Mouse (Mus musculus) hindbrain, postnatal 0 days (tissue): ENCODE data around the gene Mast4. TPM values are rescaled to one million over a fixed set of nuclear protein-coding genes. Genes with fewer than 3 reads are reported as not detected.
A peak's percentile ranks its signal among the peaks of the same experiment; 100 is the strongest.

Source experiments
- ATAC-seq: fragments of 200-750 bp; cut with Nextera tagmentation; 2 replicates; pipeline ENCODE4 v1.8.0; 2017; ENCODE audit warnings: mild to moderate bottlenecking, moderate TSS enrichment, moderate library complexity
- DNase-seq: peaks from one replicate; pipeline ENCODE4 v3.0.0-alpha.2; 2015; ENCODE audit warnings: low spot score
- H3K27ac ChIP-seq: fragments of 300-500 bp; sonication (generic); 2 replicates; pipeline ENCODE4 v1.5.1; 2014; ENCODE audit warnings: mild to moderate bottlenecking
- H3K27me3 ChIP-seq: fragments of 300-500 bp; sonication (generic); 2 replicates; pipeline ENCODE4 v1.6.1; 2014; ENCODE audit warnings: low read length, mixed read lengths; ENCODE audit not compliant: insufficient read depth
- H3K36me3 ChIP-seq: fragments of 300-500 bp; sonication (generic); 2 replicates; pipeline ENCODE4 v1.6.1; 2014; ENCODE audit warnings: low read length, mixed read lengths; ENCODE audit not compliant: insufficient read depth
- H3K4me1 ChIP-seq: fragments of 300-500 bp; sonication (generic); 2 replicates; pipeline ENCODE4 v1.6.1; 2014; ENCODE audit warnings: antibody characterized with exemption, low read length, mixed read lengths; ENCODE audit not compliant: insufficient read depth
- H3K4me2 ChIP-seq: fragments of 300-500 bp; sonication (generic); 2 replicates; pipeline ENCODE4 v1.6.1; 2014; ENCODE audit warnings: low read depth, mild to moderate bottlenecking, low read length, moderate library complexity, mixed read lengths
- H3K4me3 ChIP-seq: fragments of 300-500 bp; sonication (generic); 2 replicates; pipeline ENCODE4 v1.5.1; 2014; ENCODE audit warnings: low read length
- H3K9ac ChIP-seq: fragments of 300-500 bp; sonication (generic); replicated peaks from 2 replicates; pipeline ENCODE4 v1.6.1; 2014; ENCODE audit warnings: mild to moderate bottlenecking, low read length, moderate library complexity, mixed read lengths
- H3K9me3 ChIP-seq: fragments of 300-500 bp; sonication (generic); 2 replicates; pipeline ENCODE4 v1.6.1; 2016; ENCODE audit warnings: low read length, mixed read lengths
- CTCF ChIP-seq: IDR thresholded peaks from 2 replicates; pipeline ENCODE4 v1.5.1; 2016; ENCODE audit warnings: antibody characterized with exemption, control low read depth, low read depth
- WGBS: fragments of 180-500 bp; shearing (Covaris S2); extraction: QIAGEN DNeasy Blood & Tissue Kit; methylation state at CpG from one replicate; pipeline ENCODE4 v1.1.7; 2014; 5-methylcytosine and 5-hydroxymethylcytosine counted together
- polyA plus RNA-seq: library from polyadenylated mRNA; unstranded; fragments of >200 nt; fragmentation: Nextera tagmentation; extraction: Ambion mirVana; gene quantifications from 2 replicates; pipeline ENCODE4 v1.2.1, GENCODE M21; 2015
- total RNA-seq: library from RNA; depleted of rRNA; stranded (reverse); fragments of >200 nt; gene quantifications from 2 replicates; pipeline ENCODE4 v1.2.3, GENCODE M21; 2014

Gene Mast4
- total and polyA plus RNA-seq, 2 experiments from 2014 or later, result 23.5 to 31.7 TPM

GRCm38 (mm10) chr13:102958273-102959270, 375.7 kb downstream of the Mast4 start:
- DNase-seq, result no peak

GRCm38 (mm10) chr13:102957508-102958272, 376.6 kb downstream of the Mast4 start:
- H3K27me3 ChIP-seq, result no peaks in the 10 kb centered on the region
- no peak for TF ChIP-seq CTCF
- peak overlapping the region; percentile 45 for H3K4me3 ChIP-seq
- peak overlapping the region; percentile 45 for H3K9ac ChIP-seq
- H3K9me3 ChIP-seq, result no peaks in the 10 kb centered on the region
- ATAC-seq (peak; percentile 89), DNase-seq (peak; percentile 71)
- H3K4me2 ChIP-seq, result peak overlapping the region; percentile 72
- H3K27ac ChIP-seq, result peak overlapping the region; percentile 70
- no peaks in the 10 kb centered on the region for H3K36me3 ChIP-seq
- 3% methylated on average over 15 of the region's 15 CpGs for WGBS
- no peaks in the 10 kb centered on the region for H3K4me1 ChIP-seq

More at GRCm38 (mm10) chr13:102958273-102959270, 375.7 kb downstream of the Mast4 start:
- no peaks in the 10 kb centered on the region for H3K4me1 ChIP-seq
- H3K36me3 ChIP-seq, result no peaks in the 10 kb centered on the region
- H3K27me3 ChIP-seq, result no peaks in the 10 kb centered on the region
- 41% methylated on average over 19 of the region's 19 CpGs for WGBS
- TF ChIP-seq CTCF, result no peak
- H3K4me3 ChIP-seq, result peak overlapping the region; percentile 45
- ATAC-seq, result peak; percentile 38
- H3K9me3 ChIP-seq, result no peaks in the 10 kb centered on the region
- peak overlapping the region; percentile 70 for H3K27ac ChIP-seq
- peak overlapping the region; percentile 72 for H3K4me2 ChIP-seq
- H3K9ac ChIP-seq, result peak overlapping the region; percentile 45

GRCm38 (mm10) chr13:102955506-102955905, 378.8 kb downstream of the Mast4 start:
- H3K9me3 ChIP-seq, result no peaks in the 10 kb centered on the region
- H3K9ac ChIP-seq, result no peak overlapping the region
- no peak overlapping the region for H3K4me2 ChIP-seq
- no peak overlapping the region for H3K4me3 ChIP-seq
- 88% methylated on average over 2 of the region's 2 CpGs for WGBS
- no peaks in the 10 kb centered on the region for H3K4me1 ChIP-seq
- no peak overlapping the region for H3K27ac ChIP-seq
- ATAC-seq (no peak), DNase-seq (no peak)
- no peaks in the 10 kb centered on the region for H3K36me3 ChIP-seq
- no peaks in the 10 kb centered on the region for H3K27me3 ChIP-seq
- TF ChIP-seq CTCF, result no peak

GRCm38 (mm10) chr13:102949756-102950155, 384.5 kb downstream of the Mast4 start:
- ATAC-seq, result no peak; the same call in 1 of the 2 replicates
- 45% methylated on average over 7 of the region's 7 CpGs for WGBS
- Histone ChIP-seq H3K36me3 (no peaks in the 10 kb centered on the region), H3K27ac (no peak overlapping the region), H3K27me3 (no peaks in the 10 kb centered on the region), H3K4me1 (peaks cover 6% of the 10 kb centered on the region), H3K9ac (no peak overlapping the region), H3K9me3 (no peaks in the 10 kb centered on the region), H3K4me2 (no peak overlapping the region), H3K4me3 (no peak overlapping the region)
- no peak for DNase-seq
- no peak for TF ChIP-seq CTCF

GRCm38 (mm10) chr13:102948966-102949365, 385.3 kb downstream of the Mast4 start:
- Histone ChIP-seq H3K27me3 (no peaks in the 10 kb centered on the region), H3K27ac (no peak overlapping the region), H3K9me3 (no peaks in the 10 kb centered on the region), H3K4me2 (no peak overlapping the region), H3K36me3 (no peaks in the 10 kb centered on the region), H3K9ac (no peak overlapping the region), H3K4me3 (no peak overlapping the region), H3K4me1 (peaks cover 6% of the 10 kb centered on the region)
- no peak for TF ChIP-seq CTCF
- 83% methylated on average over 3 of the region's 3 CpGs for WGBS
- DNase-seq, result no peak
- no peak for ATAC-seq

- Histone ChIP-seq H3K36me3 (no peaks in the 10 kb centered on the region), H3K4me1 (peaks cover 6% of the 10 kb centered on the region), H3K27ac (no peak overlapping the region), H3K9ac (no peak overlapping the region), H3K27me3 (no peaks in the 10 kb centered on the region), H3K4me2 (no peak overlapping the region), H3K4me3 (no peak overlapping the region), H3K9me3 (no peaks in the 10 kb centered on the region)
- peak; percentile 36 for DNase-seq
- no peak for TF ChIP-seq CTCF
- 54% methylated on average over 2 of the region's 2 CpGs for WGBS
- ATAC-seq, result no peak
Observed at GRCm38 (mm10) chr13:102947546-102947945, 386.8 kb downstream of the Mast4 start.
